Mouse (Mus musculus): ENCODE measurements around the gene Kctd19.

DNA sequence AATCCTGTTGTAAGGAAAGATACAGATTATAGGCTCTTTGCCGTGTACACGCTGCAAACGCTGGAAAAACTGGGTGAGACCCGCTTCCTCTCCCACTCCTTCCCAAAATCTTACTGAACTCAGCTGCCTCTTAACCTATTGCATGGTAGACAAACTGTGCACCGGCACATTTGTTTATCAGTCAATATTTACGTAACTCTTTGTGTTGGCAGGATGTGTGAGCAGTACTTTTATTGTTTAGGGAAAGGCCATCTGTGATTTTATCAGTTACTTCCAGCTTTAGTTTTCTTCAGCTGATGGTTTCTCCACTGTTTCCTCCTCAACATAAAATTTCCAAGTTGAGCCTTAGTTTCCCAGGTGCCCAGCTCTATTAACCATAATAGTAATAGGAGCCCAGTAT, 13.6 kb upstream of the Kctd19 start:
- TF ChIP-seq HCFC1 (IDR thresholded peaks at IDR 0.05; ENCODE audit: borderline replicate concordance, insufficient read depth, low read length): no peak
- TF ChIP-seq CHD2 (IDR thresholded peaks at IDR 0.05; ENCODE audit: low read depth, low read length): no peak
- TF ChIP-seq ZNF384 (IDR thresholded peaks at IDR 0.05; ENCODE audit: low read depth, low read length): no peak
- TF ChIP-seq MAFK (IDR thresholded peaks at IDR 0.05; ENCODE audit: insufficient read depth, low read depth, low read length): no peak

Data from ES-E14 (cell line).